Mouse (Mus musculus) embryonic facial prominence, embryonic 13.5 days (tissue): ENCODE data around the gene Msrb3. TPM values are rescaled to one million over a fixed set of nuclear protein-coding genes. Genes with fewer than 3 reads are reported as not detected.
A peak's percentile ranks its signal among the peaks of the same experiment; 100 is the strongest.

Experiments used
- ATAC-seq: fragments of 200-750 bp; cut with Nextera tagmentation; 2 replicates; pipeline ENCODE4 v1.8.0; 2017; ENCODE audit warnings: low read depth; ENCODE audit not compliant: insufficient number of reproducible peaks, insufficient read depth, low FRiP score, low TSS enrichment
- H3K27ac ChIP-seq: fragments of 300-500 bp; sonication (generic); 2 replicates; pipeline ENCODE4 v1.5.1; 2015; ENCODE audit warnings: moderate library complexity, mild to moderate bottlenecking, inconsistent platforms
- H3K27me3 ChIP-seq: fragments of 300-500 bp; sonication (generic); 2 replicates; pipeline ENCODE4 v1.6.1; 2015; ENCODE audit warnings: mild to moderate bottlenecking, inconsistent platforms
- H3K36me3 ChIP-seq: fragments of 300-500 bp; sonication (generic); 2 replicates; pipeline ENCODE4 v1.6.1; 2015; ENCODE audit warnings: mild to moderate bottlenecking, inconsistent platforms
- H3K4me1 ChIP-seq: fragments of 300-500 bp; sonication (generic); 2 replicates; pipeline ENCODE4 v1.6.1; 2015; ENCODE audit warnings: inconsistent platforms
- H3K4me2 ChIP-seq: fragments of 300-500 bp; sonication (generic); 2 replicates; pipeline ENCODE4 v1.6.1; 2015; ENCODE audit warnings: moderate library complexity, mild to moderate bottlenecking, inconsistent platforms
- H3K4me3 ChIP-seq: fragments of 300-500 bp; sonication (generic); 2 replicates; pipeline ENCODE4 v1.5.1; 2015; ENCODE audit warnings: mild to moderate bottlenecking, inconsistent platforms
- H3K9ac ChIP-seq: fragments of 300-500 bp; sonication (generic); 2 replicates; pipeline ENCODE4 v1.6.1; 2015; ENCODE audit warnings: mild to moderate bottlenecking, inconsistent platforms
- H3K9me3 ChIP-seq: fragments of 300-500 bp; sonication (generic); 2 replicates; pipeline ENCODE4 v1.6.1; 2016; ENCODE audit warnings: inconsistent platforms
- WGBS: fragments of 180-500 bp; shearing (Covaris S2); methylation state at CpG from one replicate; pipeline ENCODE4 v1.1.7; 2015; ENCODE audit warnings: mixed read lengths; 5-methylcytosine and 5-hydroxymethylcytosine counted together
- polyA plus RNA-seq: library from polyadenylated mRNA; unstranded; fragments of >200 nt; fragmentation: Nextera tagmentation; extraction: Ambion mirVana; gene quantifications from 2 replicates; pipeline ENCODE4 v1.2.1, GENCODE M21; 2015

Msrb3 gene
- polyA plus RNA-seq, 1 experiment from 2014 or later: 8.5 TPM

DNA sequence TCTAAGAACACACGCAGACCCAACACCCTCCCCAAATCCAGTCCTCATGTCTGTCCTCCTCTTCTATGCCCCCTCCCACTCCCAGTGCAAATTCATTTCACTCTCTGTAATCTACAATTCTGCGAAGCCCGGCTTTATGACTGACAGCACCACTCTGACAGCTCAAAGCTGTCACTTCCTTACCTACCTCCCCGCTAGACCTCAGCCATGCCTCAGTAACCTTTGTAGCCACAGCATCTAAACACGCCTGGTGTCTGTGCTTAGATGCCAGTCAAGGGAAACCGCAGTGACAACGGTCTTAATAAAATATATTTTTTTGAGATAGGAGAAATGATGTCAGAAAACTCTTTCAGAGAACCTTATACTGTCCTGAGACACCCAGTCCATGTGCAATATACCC lies 72.5 kb downstream of the Msrb3 start:
- WGBS: 75% methylated on average over 7 of the region's 7 CpGs
- no peaks in the 10 kb centered on the region for H3K36me3 ChIP-seq
- H3K9ac ChIP-seq: no peak overlapping the region
- no peak for ATAC-seq
- no peaks in the 10 kb centered on the region for H3K27me3 ChIP-seq
- peaks cover 19% of the 10 kb centered on the region for H3K4me1 ChIP-seq
- no peak overlapping the region for H3K4me3 ChIP-seq
- no peaks in the 10 kb centered on the region for H3K9me3 ChIP-seq
- no peak overlapping the region for H3K4me2 ChIP-seq
- no peak overlapping the region for H3K27ac ChIP-seq

DNA sequence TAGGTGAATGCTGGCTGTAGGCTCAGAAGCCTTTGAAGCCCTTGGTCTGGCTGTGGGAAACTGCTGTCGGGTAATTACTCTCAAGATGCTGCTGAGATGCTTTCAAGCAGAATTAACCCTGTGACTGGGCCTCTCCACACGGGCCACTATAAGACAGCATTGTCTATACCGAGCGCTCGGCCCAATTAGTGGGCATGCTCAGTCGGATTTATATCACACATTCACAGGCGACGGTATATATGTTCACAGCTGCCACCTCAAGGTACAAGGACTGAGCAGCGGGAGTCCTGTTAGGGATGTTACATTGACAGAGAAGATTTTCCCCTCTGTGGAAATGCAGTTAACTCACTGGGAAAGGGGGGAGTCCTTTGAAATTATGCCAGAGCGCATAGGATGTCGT lies 73.3 kb downstream of the Msrb3 start:
- Histone ChIP-seq H3K9ac (no peak overlapping the region), H3K4me2 (no peak overlapping the region), H3K9me3 (no peaks in the 10 kb centered on the region), H3K27me3 (no peaks in the 10 kb centered on the region), H3K4me1 (peaks cover 27% of the 10 kb centered on the region), H3K36me3 (no peaks in the 10 kb centered on the region), H3K4me3 (no peak overlapping the region), H3K27ac (no peak overlapping the region)
- 51% methylated on average over 11 of the region's 11 CpGs for WGBS
- ATAC-seq: no peak

DNA sequence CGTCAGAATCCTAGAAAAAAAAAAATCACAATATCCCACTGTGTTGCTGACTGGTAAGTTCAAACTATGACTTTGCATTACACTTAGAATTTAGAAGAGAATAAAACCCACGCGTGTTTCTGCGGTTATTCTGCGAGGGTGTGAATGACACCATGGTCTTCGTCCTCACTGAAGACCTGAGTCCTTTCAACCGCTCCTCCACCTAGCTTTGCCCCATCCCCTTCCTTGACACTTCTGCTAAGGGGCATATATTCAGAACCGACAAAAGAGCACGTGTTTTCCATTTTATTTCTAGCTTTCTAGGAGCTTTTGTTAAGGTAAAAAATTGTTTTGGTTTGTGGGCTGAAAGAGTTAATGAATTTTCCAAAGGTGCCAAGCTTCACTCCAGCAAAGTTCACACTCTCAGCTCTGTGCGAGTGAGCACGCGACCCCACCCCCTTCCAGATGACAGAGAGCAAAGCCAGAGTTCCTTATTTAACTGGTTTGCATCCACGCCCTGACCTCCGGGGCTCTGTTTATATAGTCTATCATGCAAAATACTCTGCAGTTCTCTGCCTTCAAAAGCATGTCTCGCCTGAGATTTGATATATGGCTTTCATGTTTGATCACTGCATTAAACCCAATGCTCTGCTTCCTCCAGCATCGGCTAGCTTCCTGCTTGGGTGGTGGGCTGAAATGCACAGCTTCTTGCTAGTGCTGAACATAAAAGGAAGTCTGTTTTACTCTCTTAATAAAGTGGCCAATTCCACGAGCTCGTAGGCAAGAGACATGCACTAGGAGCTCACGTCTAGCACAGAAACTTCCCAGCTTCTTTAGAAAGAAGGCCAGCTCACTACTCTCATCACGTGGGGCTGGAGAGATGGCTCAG lies 77.2 kb downstream of the Msrb3 start:
- Histone ChIP-seq H3K4me2 (peak overlapping the region; percentile 43), H3K4me1 (peaks cover 28% of the 10 kb centered on the region), H3K9ac (no peak overlapping the region), H3K27me3 (no peaks in the 10 kb centered on the region), H3K36me3 (no peaks in the 10 kb centered on the region), H3K9me3 (no peaks in the 10 kb centered on the region), H3K27ac (peak overlapping the region; percentile 51; the same call in 1 of the 2 replicates), H3K4me3 (no peak overlapping the region)
- no peak for ATAC-seq
- WGBS: 27% methylated on average over 20 of the region's 20 CpGs

DNA sequence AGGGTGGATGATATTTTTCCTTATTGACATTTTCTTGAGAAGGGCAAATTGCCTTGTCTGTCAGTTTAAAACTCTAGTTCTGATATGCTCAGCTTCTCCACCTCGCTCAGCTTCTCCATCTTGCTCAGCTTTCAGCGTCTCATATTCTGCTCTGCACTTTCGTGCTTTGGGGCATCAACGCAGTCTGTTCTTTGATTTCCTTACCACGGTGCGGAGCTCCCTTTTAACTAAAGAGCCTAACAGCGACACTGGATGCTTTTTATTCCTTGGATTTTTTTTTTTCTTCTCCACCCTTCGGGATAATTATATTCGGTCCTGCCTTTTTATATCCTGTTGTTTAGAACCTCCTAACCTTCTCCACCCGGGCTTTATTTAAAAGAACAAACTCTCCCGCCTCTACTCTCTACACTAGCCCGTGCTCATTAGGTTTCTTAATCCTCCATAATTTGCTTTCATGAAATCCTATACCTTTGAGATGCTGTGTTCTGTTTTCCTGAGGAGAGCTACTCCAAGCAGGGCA lies 78.1 kb downstream of the Msrb3 start:
- Histone ChIP-seq H3K27ac (peak overlapping the region; percentile 51; the same call in 1 of the 2 replicates), H3K9ac (0 out of 2 replicates have a peak overlapping the region, but pooled peaks have one; percentile 16), H3K4me1 (peaks cover 24% of the 10 kb centered on the region), H3K27me3 (no peaks in the 10 kb centered on the region), H3K4me2 (peak overlapping the region; percentile 43), H3K4me3 (no peak overlapping the region), H3K9me3 (no peaks in the 10 kb centered on the region), H3K36me3 (no peaks in the 10 kb centered on the region)
- 15% methylated on average over 12 of the region's 12 CpGs for WGBS
- no peak for ATAC-seq

DNA sequence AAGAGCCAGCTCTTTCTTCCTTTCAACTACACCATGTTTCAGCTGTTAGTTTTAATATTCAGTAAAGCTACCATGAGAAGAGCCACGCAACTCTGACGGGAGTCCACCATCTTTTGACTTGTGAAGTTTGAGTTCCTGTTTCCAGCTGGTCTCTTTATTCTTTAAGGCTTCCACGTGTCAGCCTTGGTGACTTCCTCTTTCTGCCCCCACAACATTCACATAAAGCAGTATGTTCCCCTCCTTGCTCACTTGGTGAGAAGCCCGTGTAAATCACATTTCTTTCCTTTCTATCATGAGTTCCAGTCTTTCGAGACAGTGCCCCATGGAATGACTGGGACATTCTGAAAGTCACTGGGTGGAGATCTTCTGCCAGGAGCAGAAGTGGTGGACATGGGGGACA lies 83.6 kb downstream of the Msrb3 start:
- Histone ChIP-seq H3K27ac (no peak overlapping the region), H3K9ac (no peak overlapping the region), H3K4me2 (no peak overlapping the region), H3K36me3 (no peaks in the 10 kb centered on the region), H3K4me3 (no peak overlapping the region), H3K27me3 (no peaks in the 10 kb centered on the region), H3K4me1 (peaks cover 24% of the 10 kb centered on the region), H3K9me3 (no peaks in the 10 kb centered on the region)
- ATAC-seq: no peak
- WGBS: 86% methylated on average over 5 of the region's 5 CpGs

- no peak overlapping the region for H3K4me2 ChIP-seq
- no peak overlapping the region for H3K27ac ChIP-seq
- ATAC-seq: no peak
- no peak overlapping the region for H3K9ac ChIP-seq
- no peaks in the 10 kb centered on the region for H3K36me3 ChIP-seq
- no peaks in the 10 kb centered on the region for H3K9me3 ChIP-seq
- peaks cover 36% of the 10 kb centered on the region for H3K4me1 ChIP-seq
- 71% methylated on average over 24 of the region's 24 CpGs for WGBS
- H3K4me3 ChIP-seq: no peak overlapping the region
- H3K27me3 ChIP-seq: no peaks in the 10 kb centered on the region
Observed at GRCm38 (mm10) chr10:120811796-120812443, 87.0 kb downstream of the Msrb3 start.

- H3K4me2 ChIP-seq: no peak overlapping the region
Observed at GRCm38 (mm10) chr10:120810832-120811571, 87.9 kb downstream of the Msrb3 start.

DNA sequence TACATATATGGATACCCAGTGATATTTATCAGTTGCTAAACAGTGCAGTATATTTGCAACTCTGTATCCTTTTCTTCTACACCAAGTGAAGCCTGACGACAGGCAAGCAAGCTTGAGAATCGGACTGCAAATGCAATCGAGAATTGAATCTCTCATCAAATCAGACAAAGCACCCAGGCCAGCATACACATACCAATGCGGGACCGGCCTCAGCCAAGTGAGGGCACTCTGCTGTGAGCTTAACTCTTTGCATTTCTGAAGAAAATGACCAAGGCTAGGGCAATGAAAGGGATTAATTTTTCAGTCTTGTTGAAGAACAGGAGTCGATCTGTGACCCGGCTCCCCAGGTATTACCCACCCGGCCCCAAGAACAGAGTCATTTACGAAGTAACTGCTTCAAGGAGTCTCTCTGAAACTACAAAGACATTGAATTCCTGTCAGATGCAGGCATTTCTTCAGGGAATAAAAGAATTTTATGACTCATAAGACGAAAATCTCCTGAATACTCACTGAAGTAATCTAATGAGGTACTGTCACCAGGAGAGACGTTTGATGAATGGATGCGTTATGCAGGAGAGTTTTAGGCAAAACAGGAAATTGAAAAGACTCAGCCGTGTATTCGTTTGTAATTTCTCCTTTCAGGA lies 88.7 kb downstream of the Msrb3 start:
- 23% methylated on average over 14 of the region's 14 CpGs for WGBS
- ATAC-seq: 0 out of 2 replicates have a peak, but pooled peaks have one; percentile 26
- peaks cover 36% of the 10 kb centered on the region for H3K4me1 ChIP-seq
- H3K4me3 ChIP-seq: no peak overlapping the region
- peak overlapping the region; percentile 18; the same call in 1 of the 2 replicates for H3K4me2 ChIP-seq
- no peak overlapping the region for H3K9ac ChIP-seq
- no peaks in the 10 kb centered on the region for H3K27me3 ChIP-seq
- H3K36me3 ChIP-seq: no peaks in the 10 kb centered on the region
- 0 out of 2 replicates have a peak overlapping the region, but pooled peaks have one; percentile 18 for H3K27ac ChIP-seq
- no peaks in the 10 kb centered on the region for H3K9me3 ChIP-seq

More at GRCm38 (mm10) chr10:120810832-120811571, 87.9 kb downstream of the Msrb3 start:
- Histone ChIP-seq H3K36me3 (no peaks in the 10 kb centered on the region), H3K27me3 (no peaks in the 10 kb centered on the region), H3K4me1 (peaks cover 36% of the 10 kb centered on the region), H3K9me3 (no peaks in the 10 kb centered on the region), H3K9ac (no peak overlapping the region), H3K27ac (no peak overlapping the region), H3K4me3 (no peak overlapping the region)
- no peak for ATAC-seq
- WGBS: 81% methylated on average over 4 of the region's 4 CpGs

DNA sequence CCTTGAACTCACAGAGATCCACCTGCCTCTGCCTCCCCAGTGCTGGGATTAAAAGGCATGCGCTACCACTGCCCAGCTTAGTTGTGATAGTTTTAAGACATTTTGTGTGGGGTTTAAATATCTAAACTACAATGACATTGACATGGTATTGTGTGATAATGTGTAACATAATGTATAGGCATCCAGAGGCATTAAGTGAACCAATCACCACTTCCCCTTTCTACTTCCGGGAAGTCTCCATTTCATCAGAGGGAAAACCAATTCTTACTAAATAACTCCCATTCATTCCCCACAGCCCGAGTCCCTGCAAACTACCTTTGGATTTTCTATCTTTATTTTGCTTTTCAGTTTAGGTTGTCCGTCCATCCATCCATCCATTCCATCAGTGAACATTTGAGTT lies 90.7 kb downstream of the Msrb3 start:
- H3K4me1 ChIP-seq: peaks cover 31% of the 10 kb centered on the region
- WGBS: 89% methylated on average over 4 of the region's 4 CpGs
- no peak overlapping the region for H3K27ac ChIP-seq
- no peak overlapping the region for H3K4me3 ChIP-seq
- no peaks in the 10 kb centered on the region for H3K27me3 ChIP-seq
- no peak overlapping the region for H3K9ac ChIP-seq
- no peak overlapping the region for H3K4me2 ChIP-seq
- ATAC-seq: no peak
- H3K36me3 ChIP-seq: no peaks in the 10 kb centered on the region
- no peaks in the 10 kb centered on the region for H3K9me3 ChIP-seq

GRCm38 (mm10) chr10:120801127-120801526 lies 97.8 kb downstream of the Msrb3 start:
- ATAC-seq: no peak
- Histone ChIP-seq H3K27ac (0 out of 2 replicates have a peak overlapping the region, but pooled peaks have one; percentile 5), H3K36me3 (no peaks in the 10 kb centered on the region), H3K9ac (no peak overlapping the region), H3K4me2 (peak overlapping the region; percentile 24; the same call in 1 of the 2 replicates), H3K4me3 (no peak overlapping the region), H3K9me3 (no peaks in the 10 kb centered on the region), H3K4me1 (peaks cover 14% of the 10 kb centered on the region), H3K27me3 (no peaks in the 10 kb centered on the region)
- WGBS: 15% methylated on average over 6 of the region's 6 CpGs

GRCm38 (mm10) chr10:120799479-120799878 lies 99.4 kb downstream of the Msrb3 start:
- 75% methylated on average over 6 of the region's 6 CpGs for WGBS
- no peak for ATAC-seq
- Histone ChIP-seq H3K4me1 (peaks cover 19% of the 10 kb centered on the region), H3K36me3 (no peaks in the 10 kb centered on the region), H3K9me3 (no peaks in the 10 kb centered on the region), H3K9ac (no peak overlapping the region), H3K4me2 (no peak overlapping the region), H3K27ac (no peak overlapping the region), H3K4me3 (no peak overlapping the region), H3K27me3 (no peaks in the 10 kb centered on the region)
